Mouse (Mus musculus) hindbrain, embryonic 11.5 days (tissue): ENCODE results near the gene Dot1l. TPM values are rescaled to one million over a fixed set of nuclear protein-coding genes. Genes with fewer than 3 reads are reported as not detected.

Experiments
- ATAC-seq: fragments of 200-750 bp; cut with Nextera tagmentation; 2 replicates; pipeline ENCODE4 v1.8.0; 2017; ENCODE audit warnings: mild to moderate bottlenecking, moderate TSS enrichment, moderate library complexity; ENCODE audit not compliant: low FRiP score
- DNase-seq: peaks from one replicate; pipeline ENCODE4 v3.0.0-alpha.2; 2015; ENCODE audit warnings: low spot score
- H3K27ac ChIP-seq: fragments of 300-500 bp; sonication (generic); 2 replicates; pipeline ENCODE4 v1.5.1; 2014; ENCODE audit warnings: mild to moderate bottlenecking, low read depth, low read length
- H3K27me3 ChIP-seq: fragments of 300-500 bp; sonication (generic); 2 replicates; pipeline ENCODE4 v1.6.1; 2014; ENCODE audit warnings: mild to moderate bottlenecking, low read length, moderate library complexity, mixed read lengths; ENCODE audit not compliant: control insufficient read depth, insufficient read depth
- H3K36me3 ChIP-seq: fragments of 300-500 bp; sonication (generic); 2 replicates; pipeline ENCODE4 v1.6.1; 2014; ENCODE audit warnings: mild to moderate bottlenecking, low read length, moderate library complexity, mixed read lengths; ENCODE audit not compliant: control insufficient read depth, insufficient read depth
- H3K4me1 ChIP-seq: fragments of 300-500 bp; sonication (generic); replicated peaks from 2 replicates; pipeline ENCODE4 v1.6.1; 2014; ENCODE audit warnings: low read length, mixed read lengths; ENCODE audit not compliant: control insufficient read depth, insufficient read depth
- H3K4me2 ChIP-seq: fragments of 300-500 bp; sonication (generic); replicated peaks from 2 replicates; pipeline ENCODE4 v1.6.1; 2014; ENCODE audit warnings: mild to moderate bottlenecking, low read depth, low read length
- H3K4me3 ChIP-seq: fragments of 300-500 bp; sonication (generic); 2 replicates; pipeline ENCODE4 v1.5.1; 2014; ENCODE audit warnings: low read depth, low read length
- H3K9ac ChIP-seq: fragments of 300-500 bp; sonication (generic); 2 replicates; pipeline ENCODE4 v1.6.1; 2014; ENCODE audit warnings: low read depth, low read length
- H3K9me3 ChIP-seq: fragments of 300-500 bp; sonication (generic); 2 replicates; pipeline ENCODE4 v1.6.1; 2016; ENCODE audit warnings: low read length; ENCODE audit not compliant: control insufficient read depth
- WGBS: fragments of 180-500 bp; shearing (Covaris S2); extraction: QIAGEN DNeasy Blood & Tissue Kit; methylation state at CpG from one replicate; pipeline ENCODE4 v1.1.7; 2014; 5-methylcytosine and 5-hydroxymethylcytosine counted together
- microRNA counts: library from miRNA; unstranded; fragments of <30 nt; microRNA quantifications from one replicate; lab custom pipeline; 2015
- polyA plus RNA-seq: library from polyadenylated mRNA; unstranded; fragments of >200 nt; fragmentation: Nextera tagmentation; extraction: Ambion mirVana; gene quantifications from 2 replicates; pipeline ENCODE4 v1.2.1, GENCODE M21; 2014

The Dot1l gene
- polyA plus RNA-seq, 1 experiment from 2014 or later: 25.1 TPM

DNA sequence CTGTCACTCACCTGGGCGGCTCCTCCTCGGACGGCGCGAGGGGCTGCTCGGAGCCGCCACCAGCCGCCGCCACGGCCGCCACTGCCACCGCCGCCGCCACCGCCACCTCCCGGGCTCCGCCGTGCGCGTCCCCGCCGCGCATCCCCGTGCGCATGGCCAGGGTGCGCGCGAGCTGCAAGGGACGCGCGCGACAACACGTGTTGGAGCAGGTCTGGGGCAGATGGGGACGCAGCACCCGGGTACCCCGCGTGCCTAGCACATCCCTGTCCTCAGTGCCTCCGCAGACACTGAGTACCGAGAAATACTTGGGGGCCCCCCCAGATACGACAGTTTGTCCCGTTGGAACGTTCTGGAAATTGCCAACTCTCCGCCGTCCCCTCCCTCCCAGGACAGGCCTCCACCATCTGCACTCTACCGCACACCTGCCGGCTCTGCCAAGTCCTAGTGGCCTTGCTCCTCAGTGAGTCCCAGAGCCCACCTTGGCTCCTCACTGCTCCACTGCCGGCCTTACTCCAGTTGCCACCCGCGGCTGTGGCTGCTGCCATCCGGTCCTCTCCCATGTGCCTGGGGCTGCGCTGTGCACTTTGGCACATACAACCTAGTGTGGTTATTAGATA lies 89.0 kb downstream of the Dot1l start, which contains the start of gene Lingo3:
Gene Lingo3, minus strand, starts transcription at position 109 of the 617 bp plus-strand sequence.
- H3K9ac ChIP-seq: peak within 1 kb of the TSS; percentile 47
- 4% methylated on average over 49 of the region's 51 CpGs for WGBS
- DNase-seq (peak; percentile 53), ATAC-seq (no peak; the same call in 1 of the 2 replicates)
- no peaks in the 10 kb centered on the region for H3K36me3 ChIP-seq
- H3K27me3 ChIP-seq: peaks cover 38% of the 10 kb centered on the region
- peak within 1 kb of the TSS; percentile 72 for H3K4me2 ChIP-seq
- no peaks in the 10 kb centered on the region for H3K9me3 ChIP-seq
- no peaks in the 10 kb centered on the region; the same call in 1 of the 2 replicates for H3K4me1 ChIP-seq
- H3K27ac ChIP-seq: no peak within 1 kb of the TSS
- H3K4me3 ChIP-seq: peak within 1 kb of the TSS; percentile 31

MicroRNA genes within 50 kb of the gene (microRNA counts, 519-probe panel; counts per million panel counts)
- not detected for microRNA mmu-miR-1982 (lab: Ali Mortazavi, UCI)

Other genes with a start within 250 kb of the Dot1l start
- gene Atp8b3, start 216.1 kb upstream of the Dot1l start, polyA plus RNA-seq: 0.86 and 0.95 TPM in 2 replicates
- gene Rexo1, start 193.6 kb upstream of the Dot1l start, polyA plus RNA-seq: 21.6 and 22.5 TPM in 2 replicates
- gene Klf16, start 177.9 kb upstream of the Dot1l start, polyA plus RNA-seq: 3.9 and 4.2 TPM in 2 replicates
- gene Abhd17a, start 164.9 kb upstream of the Dot1l start, polyA plus RNA-seq: 98.8 and 108 TPM in 2 replicates
- 64.1 and 68.7 TPM in 2 replicates for gene Scamp4, start 152.3 kb upstream of the Dot1l start, polyA plus RNA-seq
- gene Adat3, start 152.3 kb upstream of the Dot1l start, polyA plus RNA-seq: 5.8 and 7.4 TPM in 2 replicates
- 1.5 and 1.7 TPM in 2 replicates for gene Gm49322, start 149.2 kb upstream of the Dot1l start, polyA plus RNA-seq
- 71.1 and 85.6 TPM in 2 replicates for gene Csnk1g2, start 132.4 kb upstream of the Dot1l start, polyA plus RNA-seq
- gene Btbd2, start 98.1 kb upstream of the Dot1l start, polyA plus RNA-seq: 36.2 and 47.2 TPM in 2 replicates
- 47.0 and 48.4 TPM in 2 replicates for gene Mknk2, start 77.1 kb upstream of the Dot1l start, polyA plus RNA-seq
- gene Mob3a, start 53.2 kb upstream of the Dot1l start, polyA plus RNA-seq: 54.4 and 55.6 TPM in 2 replicates
- 10.3 and 11.4 TPM in 2 replicates for gene Izumo4, start 53.0 kb upstream of the Dot1l start, polyA plus RNA-seq
- gene Ap3d1, start 12.9 kb upstream of the Dot1l start, polyA plus RNA-seq: 68.5 and 85.1 TPM in 2 replicates
- 83.4 and 84.4 TPM in 2 replicates for gene Sf3a2, start 43.0 kb downstream of the Dot1l start, polyA plus RNA-seq
- 142 and 150 TPM in 2 replicates for gene Plekhj1, start 43.4 kb downstream of the Dot1l start, polyA plus RNA-seq
- not detected in 2 replicates for gene Amh, start 50.0 kb downstream of the Dot1l start, polyA plus RNA-seq
- gene Jsrp1, start 58.3 kb downstream of the Dot1l start, polyA plus RNA-seq: 0.36 and 0.61 TPM in 2 replicates
- gene Oaz1, start 71.5 kb downstream of the Dot1l start, polyA plus RNA-seq: 1,755 and 1,772 TPM in 2 replicates
- gene Lingo3, start 88.8 kb downstream of the Dot1l start, polyA plus RNA-seq: 0.24 and 0.29 TPM in 2 replicates
- 260 and 271 TPM in 2 replicates for gene Lsm7, start 100.0 kb downstream of the Dot1l start, polyA plus RNA-seq
- gene Sppl2b, start 100.1 kb downstream of the Dot1l start, polyA plus RNA-seq: 25.1 and 25.4 TPM in 2 replicates
- 0.05 and 0.06 TPM in 2 replicates for gene Tmprss9, start 116.6 kb downstream of the Dot1l start, polyA plus RNA-seq
- gene Timm13, start 145.8 kb downstream of the Dot1l start, polyA plus RNA-seq: 328 and 353 TPM in 2 replicates
- 14.6 and 19.0 TPM in 2 replicates for gene Lmnb2, start 163.0 kb downstream of the Dot1l start, polyA plus RNA-seq
- 13.8 and 14.6 TPM in 2 replicates for gene Gadd45b, start 174.9 kb downstream of the Dot1l start, polyA plus RNA-seq